Mouse (Mus musculus) E14TG2a.4 (cell line): ENCODE data around the gene Grik3.

Experiments
- H3K27me3 ChIP-seq: 2 replicates; pipeline ENCODE4 v1.6.1; 2014; ENCODE audit warnings: low read length, control low read depth; ENCODE audit not compliant: insufficient read depth
- H3K36me3 ChIP-seq: 2 replicates; pipeline ENCODE4 v1.6.1; 2014; ENCODE audit warnings: low read length, control low read depth; ENCODE audit not compliant: insufficient read depth
- H3K4me1 ChIP-seq: replicated peaks from 2 replicates; pipeline ENCODE4 v1.6.1; 2014; ENCODE audit warnings: low read depth, low read length, control low read depth
- H3K4me3 ChIP-seq: replicated peaks from 2 replicates; pipeline ENCODE4 v1.5.1; 2014; ENCODE audit warnings: mild to moderate bottlenecking, low read length
- H3K9me3 ChIP-seq: 2 replicates; pipeline ENCODE4 v1.6.1; 2014; ENCODE audit warnings: low read length, control low read depth
- CTCF ChIP-seq: conservative IDR thresholded peaks from 2 replicates; pipeline ENCODE4 v1.5.1; 2014; ENCODE audit warnings: low read length
- NANOG ChIP-seq: IDR thresholded peaks from 2 replicates; pipeline ENCODE4 v1.6.1; 2014; ENCODE audit warnings: borderline replicate concordance, low read length, mixed read lengths
- POU5F1 ChIP-seq: IDR thresholded peaks from 2 replicates; pipeline ENCODE4 v1.6.1; 2014; ENCODE audit warnings: low read length, borderline replicate concordance

Gene Grik3

DNA sequence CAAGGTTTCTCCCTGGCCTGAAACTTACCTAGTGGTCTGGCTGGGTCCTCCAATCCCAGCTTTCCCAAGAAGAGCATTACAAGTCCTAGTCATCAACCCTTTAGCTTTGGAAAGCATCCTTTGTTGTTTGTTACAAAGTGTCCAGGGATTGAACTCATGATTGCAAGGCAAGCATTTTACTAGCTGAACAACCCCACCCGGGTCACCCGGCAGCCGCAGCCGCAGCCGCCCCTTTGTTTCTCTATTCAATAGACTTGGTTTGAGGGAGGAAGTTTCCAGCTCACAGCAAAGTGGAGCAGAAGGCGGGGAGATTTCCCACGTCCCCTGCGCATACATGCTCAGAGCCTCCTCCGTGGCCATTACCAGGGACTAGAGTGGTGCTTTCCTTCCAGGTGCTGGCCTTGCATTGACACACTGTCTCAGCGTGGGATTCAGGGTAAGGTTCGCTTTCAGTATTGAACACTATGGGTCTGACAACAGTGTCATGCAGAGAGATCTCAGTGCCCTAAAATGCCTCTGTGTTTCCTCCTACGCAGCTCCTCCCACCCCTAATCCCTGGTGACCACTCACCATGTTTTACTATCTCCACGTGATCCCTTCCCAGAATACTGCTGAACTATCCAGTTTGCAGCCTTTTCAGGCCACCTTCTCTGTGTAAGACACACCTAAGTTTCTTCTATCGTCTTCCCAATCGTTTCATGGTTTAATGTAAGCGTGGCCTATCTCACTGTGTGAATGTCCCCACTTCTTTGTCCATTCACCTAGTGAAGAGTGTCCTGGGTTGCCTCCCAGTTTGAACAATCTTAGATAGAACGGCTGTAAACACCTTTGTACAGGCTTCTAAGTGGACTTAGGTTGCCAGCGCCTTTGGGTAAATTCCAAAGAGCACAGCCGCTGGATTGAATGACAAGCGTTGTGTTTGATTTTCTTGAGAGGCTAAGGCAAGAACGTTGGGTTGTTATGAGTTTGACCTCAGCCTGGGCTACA, 119.1 kb downstream of the Grik3 start:
- TF ChIP-seq CTCF (no peak), NANOG (no peak), POU5F1 (no peak)

DNA sequence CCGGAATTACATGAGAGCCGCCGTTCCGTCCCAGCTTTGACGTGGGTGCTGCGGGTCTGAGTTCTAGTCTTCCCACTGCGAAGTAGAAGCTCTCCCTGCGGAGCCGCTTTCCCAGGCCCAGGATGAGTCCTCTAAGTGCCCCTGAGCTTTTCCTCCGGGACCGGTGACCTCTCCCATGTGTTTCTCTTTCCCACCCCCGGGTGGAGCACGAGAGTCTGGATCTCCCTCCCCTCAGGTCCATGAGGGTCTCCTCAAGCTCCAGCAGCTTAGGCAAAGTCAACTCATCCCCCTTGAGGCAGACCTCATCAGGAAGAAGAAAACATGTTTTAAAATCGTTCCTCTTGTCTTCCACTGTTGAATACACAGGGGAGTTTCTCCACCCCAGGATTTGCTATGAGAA, 127.4 kb downstream of the Grik3 start:
- Histone ChIP-seq H3K36me3 (no peaks in the 10 kb centered on the region), H3K4me3 (0 out of 2 replicates have a peak overlapping the region, but pooled peaks have one; percentile 13), H3K4me1 (peaks cover 44% of the 10 kb centered on the region), H3K9me3 (no peaks in the 10 kb centered on the region), H3K27me3 (no peaks in the 10 kb centered on the region)
- TF ChIP-seq CTCF (peak; percentile 17), POU5F1 (no peak), NANOG (no peak)

More for the DNA sequence above, 119.1 kb downstream of the Grik3 start:
- H3K36me3 ChIP-seq, result peaks cover 3% of the 10 kb centered on the region; the same call in 1 of the 2 replicates
- H3K4me3 ChIP-seq, result peak overlapping the region; percentile 63
- no peaks in the 10 kb centered on the region for H3K27me3 ChIP-seq
- no peaks in the 10 kb centered on the region for H3K9me3 ChIP-seq
- H3K4me1 ChIP-seq, result peaks cover 87% of the 10 kb centered on the region

DNA sequence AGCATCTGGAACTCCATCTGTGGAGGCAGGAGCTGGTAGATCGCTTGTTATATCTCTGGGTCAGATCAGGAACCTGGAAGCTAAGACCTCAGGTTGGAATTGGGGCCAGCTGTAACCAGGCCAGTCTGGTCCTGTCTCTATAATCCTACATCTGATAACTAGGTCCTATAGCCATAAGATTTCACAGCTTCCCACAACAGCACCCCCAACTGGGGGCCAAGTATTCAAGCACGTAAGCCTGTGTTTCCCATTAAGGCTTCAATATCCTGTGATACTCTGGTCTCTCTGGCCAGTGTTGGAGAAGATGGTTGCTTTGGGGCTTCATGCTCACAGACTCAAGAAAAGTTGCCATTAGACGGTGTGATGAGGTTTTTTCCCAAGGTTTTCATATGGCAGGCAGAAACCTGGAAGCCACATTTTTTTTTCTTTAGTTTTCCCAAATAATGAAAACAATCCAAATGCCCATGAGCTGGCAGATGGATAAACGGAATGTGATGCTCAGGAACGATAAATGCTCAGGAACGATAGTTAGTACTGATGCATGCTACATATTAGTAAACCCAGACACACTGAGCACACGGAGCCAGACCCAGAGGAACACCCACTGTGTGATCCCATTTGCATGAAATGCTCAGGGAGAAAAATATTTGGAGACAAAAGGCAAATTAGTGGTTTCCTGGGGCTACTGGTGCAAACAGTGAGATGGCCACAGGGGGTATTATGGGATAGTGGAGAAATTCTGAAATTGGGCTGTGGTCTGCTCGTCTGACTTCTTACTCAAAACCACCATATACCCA, 128.2 kb downstream of the Grik3 start:
- Histone ChIP-seq H3K36me3 (no peaks in the 10 kb centered on the region), H3K4me1 (peaks cover 44% of the 10 kb centered on the region), H3K27me3 (no peaks in the 10 kb centered on the region), H3K4me3 (no peak overlapping the region), H3K9me3 (no peaks in the 10 kb centered on the region)
- TF ChIP-seq POU5F1 (no peak), NANOG (no peak), CTCF (no peak)

DNA sequence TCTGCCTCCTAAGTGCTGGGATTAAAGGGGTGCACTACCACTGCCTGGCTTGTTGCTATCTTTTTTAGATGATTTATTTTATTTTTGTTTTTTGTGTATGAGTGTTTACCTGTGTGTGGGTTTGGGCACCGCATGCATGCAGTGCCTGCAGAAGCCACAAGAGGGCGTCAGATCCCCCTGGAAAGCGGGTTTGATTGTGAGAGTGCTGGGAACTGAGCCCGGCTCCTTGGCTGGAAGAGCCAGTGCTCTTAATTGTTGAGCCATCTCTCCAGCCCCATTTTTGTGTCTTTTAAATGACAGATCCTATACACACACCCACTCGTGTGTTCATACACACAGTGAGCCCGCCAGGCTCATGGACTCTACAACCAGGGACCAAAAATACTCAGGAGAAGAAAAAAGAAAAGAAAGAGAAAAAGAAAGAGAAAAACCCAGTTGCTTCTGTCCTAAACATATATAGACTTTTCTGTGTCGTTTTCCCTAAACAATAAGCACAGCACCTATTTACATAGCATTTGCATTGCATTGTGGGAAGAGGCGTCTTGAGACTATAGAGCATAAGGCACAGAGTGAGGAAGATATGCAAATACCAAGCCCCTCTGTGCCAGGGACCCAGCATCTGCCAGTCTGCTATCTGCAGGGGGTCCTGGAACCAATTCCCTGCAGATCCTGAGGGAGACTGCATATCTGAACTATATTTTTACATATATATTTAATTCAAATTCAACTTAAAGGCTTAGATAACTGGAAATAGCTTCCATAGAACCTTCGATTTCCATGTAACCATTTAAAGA, 134.6 kb downstream of the Grik3 start:
- TF ChIP-seq CTCF (peak; percentile 92), NANOG (no peak), POU5F1 (no peak)
- Histone ChIP-seq H3K4me1 (peaks cover 25% of the 10 kb centered on the region), H3K27me3 (no peaks in the 10 kb centered on the region), H3K36me3 (peaks cover 22% of the 10 kb centered on the region), H3K9me3 (no peaks in the 10 kb centered on the region), H3K4me3 (no peak overlapping the region)

DNA sequence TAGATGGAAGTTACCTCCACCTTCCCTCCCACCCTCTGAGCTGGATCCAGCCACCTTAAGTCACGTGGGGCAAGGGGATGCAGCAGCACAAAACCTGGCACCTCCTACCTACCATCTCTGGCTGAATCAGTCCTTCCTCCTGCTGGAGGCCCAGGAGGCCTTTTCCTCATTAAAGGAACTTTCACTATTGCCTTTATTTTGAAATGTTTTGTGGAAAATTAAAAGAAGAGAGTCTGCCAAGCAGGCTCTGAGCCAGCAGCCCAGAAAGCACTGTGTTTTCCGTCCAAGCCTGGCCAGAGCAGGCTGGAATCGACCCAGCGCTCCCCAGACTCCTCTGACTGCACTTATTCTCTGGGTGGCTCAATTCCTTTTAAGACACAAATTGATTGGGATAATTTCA, 139.0 kb downstream of the Grik3 start:
- no peak overlapping the region for H3K4me3 ChIP-seq

DNA sequence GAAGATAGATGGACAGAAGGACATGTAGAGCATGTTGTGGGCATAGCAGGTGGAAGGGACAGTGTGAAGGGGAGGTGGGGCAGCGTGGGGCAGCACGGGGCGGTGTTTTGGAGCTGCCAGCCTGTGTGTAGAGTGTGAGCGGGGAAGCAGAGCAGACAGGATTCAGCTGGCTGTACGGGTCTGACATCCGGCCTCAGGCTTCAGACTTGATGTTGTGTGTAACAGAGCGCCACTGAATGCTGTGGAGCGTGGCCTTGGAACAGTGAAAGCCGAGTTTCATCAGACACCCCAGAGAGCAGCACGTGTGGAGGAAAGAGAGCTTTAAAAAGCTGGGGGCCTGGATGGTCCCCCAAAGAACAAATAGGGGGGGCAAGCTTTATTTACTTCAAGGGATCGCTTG, 144.5 kb downstream of the Grik3 start:
- Histone ChIP-seq H3K27me3 (no peaks in the 10 kb centered on the region), H3K36me3 (peaks cover 49% of the 10 kb centered on the region), H3K4me1 (peaks cover 39% of the 10 kb centered on the region), H3K4me3 (no peak overlapping the region), H3K9me3 (no peaks in the 10 kb centered on the region)
- TF ChIP-seq POU5F1, result no peak
- no peak for TF ChIP-seq NANOG
- no peak for TF ChIP-seq CTCF

More for the DNA sequence above, 139.0 kb downstream of the Grik3 start:
- Histone ChIP-seq H3K4me1 (peaks cover 18% of the 10 kb centered on the region), H3K27me3 (no peaks in the 10 kb centered on the region), H3K9me3 (no peaks in the 10 kb centered on the region), H3K36me3 (peaks cover 49% of the 10 kb centered on the region)
- no peak for TF ChIP-seq NANOG
- no peak for TF ChIP-seq POU5F1
- TF ChIP-seq CTCF, result no peak

DNA sequence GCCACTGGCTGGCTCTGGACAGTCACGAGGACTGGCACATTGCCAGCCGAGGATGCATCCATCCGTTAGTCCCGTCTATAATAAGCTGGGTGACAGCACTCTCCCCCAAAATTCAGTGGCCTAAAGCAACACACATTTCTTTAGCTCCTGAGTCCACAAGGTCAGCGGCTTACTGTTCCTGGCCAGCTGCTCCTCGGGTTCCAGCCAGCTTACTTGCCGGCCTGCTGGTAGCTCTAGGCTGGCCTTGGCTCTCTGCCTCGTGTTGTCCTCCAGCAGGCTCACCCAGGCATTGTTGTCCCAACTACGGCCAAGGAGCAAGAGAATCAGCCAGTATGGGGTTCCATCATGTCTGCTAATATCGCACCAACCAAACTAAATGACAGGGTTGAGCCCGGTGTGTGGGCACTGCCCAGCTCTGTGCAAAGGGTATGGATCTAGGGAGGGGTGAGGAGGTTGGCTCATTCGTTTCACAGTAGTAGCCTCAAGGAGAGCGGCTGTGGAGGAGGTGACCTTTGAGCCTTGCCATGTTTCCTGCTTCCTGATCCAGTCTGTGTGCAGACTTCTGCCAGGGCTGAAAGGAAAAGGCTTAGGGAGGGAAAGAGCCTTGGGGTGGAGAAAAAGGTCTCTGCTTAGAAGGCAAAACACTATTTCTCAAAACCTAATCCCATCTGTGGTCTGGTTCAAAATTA, 146.3 kb downstream of the Grik3 start:
- H3K9me3 ChIP-seq, result no peaks in the 10 kb centered on the region
- TF ChIP-seq CTCF, result no peak
- no peak for TF ChIP-seq POU5F1
- no peak for TF ChIP-seq NANOG
- H3K4me3 ChIP-seq, result no peak overlapping the region
- peaks cover 56% of the 10 kb centered on the region for H3K36me3 ChIP-seq
- no peaks in the 10 kb centered on the region for H3K27me3 ChIP-seq
- H3K4me1 ChIP-seq, result peaks cover 39% of the 10 kb centered on the region
